Mouse (Mus musculus): ENCODE results near the gene Supt20.
A peak's percentile ranks its signal among the peaks of the same experiment; 100 is the strongest.

Supt20 gene

DNA sequence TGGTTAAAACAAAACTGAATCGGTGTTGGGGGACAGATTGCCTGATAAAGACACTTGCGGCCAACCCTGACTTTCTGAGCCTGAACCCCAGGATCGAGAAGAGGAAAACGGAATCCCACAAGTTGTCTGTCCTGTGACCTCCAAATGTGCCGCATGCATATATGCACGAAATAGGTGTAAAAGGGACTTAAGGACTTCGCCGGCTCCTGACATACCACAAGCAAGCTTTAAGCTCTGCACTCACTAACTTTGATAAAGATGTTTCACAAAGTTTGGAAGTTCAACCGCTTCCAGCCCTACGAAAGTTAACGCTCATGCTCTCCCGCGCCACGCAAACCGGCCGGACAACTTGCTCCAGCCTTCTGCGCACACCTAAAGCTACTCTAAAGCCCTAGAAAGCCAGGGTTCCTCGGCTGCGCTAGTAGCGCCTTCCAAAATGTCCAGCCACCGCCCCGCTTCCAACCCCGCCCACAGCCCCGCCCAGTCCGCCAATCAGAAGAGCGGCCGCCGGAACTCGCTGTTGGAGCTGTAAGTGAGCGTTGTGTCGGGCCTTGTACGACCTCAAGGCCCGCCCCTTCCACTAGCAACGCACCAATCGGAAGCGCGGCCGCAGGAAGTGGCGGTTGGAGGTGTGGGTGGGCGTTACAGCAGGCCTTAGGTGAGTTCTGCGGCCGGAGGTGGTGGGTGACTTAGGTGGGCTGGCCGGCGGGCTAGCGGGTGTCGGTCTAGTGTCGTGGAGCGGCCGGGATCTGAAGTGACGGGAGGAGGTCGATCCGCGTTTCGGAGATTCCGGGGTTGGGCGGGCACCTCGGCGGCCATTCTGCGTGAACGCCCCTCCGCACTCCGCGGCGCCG is at the start of gene Supt20:
TSS of gene Supt20 (plus strand) at position 606 of the 854 bp plus-strand sequence.
- DNase-seq (ENCODE audit: low read depth): peak; percentile 97

DNA sequence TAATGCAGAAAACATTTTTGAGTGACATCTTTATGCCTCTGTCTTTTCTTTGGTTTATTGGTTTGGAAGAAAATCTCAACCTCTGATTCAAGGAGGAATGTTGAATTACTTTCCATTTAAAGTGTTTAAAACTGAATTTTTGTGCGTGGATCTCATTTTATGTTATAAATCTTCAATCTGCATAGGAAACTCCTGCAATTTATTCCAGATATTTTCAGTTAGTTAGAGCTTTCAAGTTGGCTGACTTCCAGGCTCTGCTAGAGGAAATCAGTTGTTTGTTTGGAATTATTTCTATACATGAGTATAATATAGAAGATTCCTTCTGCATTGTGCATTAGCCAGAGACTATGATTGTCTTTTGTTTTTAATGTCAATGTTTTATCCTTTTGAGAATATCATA is 49.8 kb upstream of the Supt20 start:
- no peak for DNase-seq (ENCODE audit: low read depth)

GRCm38 (mm10) chr3:54647583-54647982 is 45.0 kb upstream of the Supt20 start:
- no peak for DNase-seq (ENCODE audit: low read depth)

- no peak for DNase-seq (ENCODE audit: low read depth)
Measured at GRCm38 (mm10) chr3:54651576-54651975, 41.0 kb upstream of the Supt20 start.

DNA sequence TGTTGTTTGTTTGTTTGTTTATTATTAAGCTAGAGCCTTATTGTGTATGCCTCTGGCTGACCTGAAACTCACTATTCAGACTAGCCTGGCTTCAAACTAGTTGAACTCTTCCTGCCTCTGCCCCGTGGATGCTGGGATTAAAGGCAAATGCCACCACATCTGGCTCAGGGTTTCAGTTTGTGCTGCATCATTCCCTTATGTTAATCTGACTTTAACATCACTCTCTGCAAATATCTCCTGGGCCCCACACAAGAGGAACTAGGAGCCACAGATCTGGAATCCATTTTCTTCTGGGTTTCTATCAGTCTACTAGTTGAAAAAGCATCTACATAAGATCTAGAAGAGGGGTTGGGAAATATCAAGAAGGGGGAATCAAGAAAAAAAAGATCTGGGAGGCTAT is 38.4 kb upstream of the Supt20 start:
- no peak for DNase-seq (ENCODE audit: low read depth)

DNA sequence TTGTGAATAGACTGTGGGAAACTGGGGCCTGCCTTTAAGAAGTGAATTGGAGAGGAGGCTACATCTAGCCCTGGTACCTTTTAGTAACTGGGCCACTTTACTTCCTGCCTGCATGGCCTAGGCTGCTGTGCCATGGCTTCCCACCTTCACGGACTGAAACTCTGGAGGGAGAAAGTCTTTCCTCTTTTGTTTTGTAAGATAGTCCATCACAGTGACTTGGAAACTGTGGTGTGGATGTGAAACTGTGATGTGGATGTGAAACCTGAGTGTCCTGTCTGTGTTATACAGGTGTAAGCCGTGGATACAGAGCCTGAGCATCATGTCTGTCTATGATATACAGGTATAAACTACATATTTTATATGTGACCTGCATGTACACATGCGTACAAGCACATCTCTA is 35.5 kb upstream of the Supt20 start:
- DNase-seq (ENCODE audit: low read depth): no peak

- DNase-seq (ENCODE audit: low read depth): no peak
Measured at GRCm38 (mm10) chr3:54657888-54658626, 34.5 kb upstream of the Supt20 start.

DNA sequence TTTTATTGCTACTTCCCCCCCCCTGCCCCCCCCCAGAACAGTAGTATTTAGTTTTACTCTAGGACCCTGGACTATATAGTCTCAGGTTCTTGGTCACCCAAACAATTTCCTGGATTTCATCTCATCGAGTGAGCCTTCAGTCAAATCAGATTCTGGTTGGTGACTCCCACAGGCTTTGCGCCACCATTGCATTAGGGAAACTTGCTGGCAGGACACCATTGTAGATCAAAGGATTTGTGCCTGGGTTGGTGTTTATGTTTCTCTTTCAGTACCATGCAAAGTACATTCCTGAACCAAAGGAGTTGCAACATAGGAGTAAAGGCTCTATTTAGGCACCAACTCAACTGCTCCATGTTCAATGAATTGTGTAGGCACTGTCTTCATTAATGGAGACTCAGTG is 32.9 kb upstream of the Supt20 start:
- no peak for DNase-seq (ENCODE audit: low read depth)

DNA sequence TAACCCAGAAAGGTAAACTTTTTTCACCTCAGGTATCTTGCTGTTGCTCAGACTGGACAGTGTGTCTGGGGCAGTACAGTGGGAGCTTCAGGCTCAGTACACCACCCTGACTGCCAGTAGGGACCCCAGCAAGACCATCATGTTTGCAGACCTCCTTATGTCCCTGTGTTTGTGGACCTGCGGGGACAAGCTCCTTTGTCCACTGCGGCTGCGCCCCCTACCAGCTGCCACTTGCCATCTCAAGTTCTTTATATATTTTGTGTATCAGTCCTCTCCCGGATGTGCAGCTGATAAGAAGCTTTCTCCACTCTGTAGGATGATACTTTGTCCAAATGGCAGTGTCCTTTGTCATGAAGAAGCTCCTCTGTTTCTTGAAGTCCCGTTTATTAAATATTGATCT is 30.2 kb upstream of the Supt20 start:
- no peak for DNase-seq (ENCODE audit: low read depth)

GRCm38 (mm10) chr3:54668141-54668540 is 24.5 kb upstream of the Supt20 start:
- no peak for DNase-seq (ENCODE audit: low read depth)

DNA sequence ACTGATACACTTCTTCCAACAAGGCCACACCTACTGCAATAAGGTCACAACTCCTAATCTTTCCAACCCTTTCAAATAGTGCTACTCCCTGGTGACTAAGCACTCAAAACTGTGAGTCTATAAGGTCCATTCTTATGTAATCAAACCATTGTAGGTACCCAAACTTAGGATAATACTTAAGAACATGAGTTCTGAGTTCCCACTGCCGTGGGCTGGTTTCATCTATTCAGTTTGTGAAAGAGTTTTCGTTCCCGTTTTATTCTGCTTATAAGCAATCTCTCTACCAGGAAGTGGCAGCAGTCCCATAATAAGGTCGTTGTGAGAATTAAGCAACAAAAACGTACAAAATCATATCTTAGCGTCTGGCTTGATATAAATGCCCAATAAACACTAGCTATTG is 23.9 kb upstream of the Supt20 start:
- no peak for DNase-seq (ENCODE audit: low read depth)

GRCm38 (mm10) chr3:54669559-54669958 is 23.0 kb upstream of the Supt20 start:
- DNase-seq (ENCODE audit: low read depth): peak; percentile 44

DNA sequence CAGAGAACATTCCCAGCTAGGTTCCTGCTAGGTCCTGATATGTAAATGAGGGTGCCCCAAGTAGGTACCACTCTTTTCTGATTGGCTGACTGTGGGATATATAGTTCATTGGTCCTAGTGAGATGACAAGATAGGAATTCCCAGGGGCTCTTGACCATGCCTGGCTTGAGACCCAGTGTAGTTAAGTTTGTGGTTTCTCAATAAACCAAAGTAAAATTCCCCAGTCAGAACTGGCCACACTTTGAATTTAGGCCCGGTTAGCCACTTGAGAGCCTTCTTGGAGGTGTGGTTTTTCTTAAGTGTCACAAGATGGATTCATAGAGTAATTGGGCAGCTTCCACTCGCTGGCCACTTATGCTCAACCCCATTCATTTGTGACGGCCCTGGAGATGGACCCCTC is 20.5 kb upstream of the Supt20 start:
- DNase-seq (ENCODE audit: low read depth): no peak

GRCm38 (mm10) chr3:54672557-54673529 is 19.8 kb upstream of the Supt20 start:
- DNase-seq (ENCODE audit: low read depth): peak; percentile 50

DNA sequence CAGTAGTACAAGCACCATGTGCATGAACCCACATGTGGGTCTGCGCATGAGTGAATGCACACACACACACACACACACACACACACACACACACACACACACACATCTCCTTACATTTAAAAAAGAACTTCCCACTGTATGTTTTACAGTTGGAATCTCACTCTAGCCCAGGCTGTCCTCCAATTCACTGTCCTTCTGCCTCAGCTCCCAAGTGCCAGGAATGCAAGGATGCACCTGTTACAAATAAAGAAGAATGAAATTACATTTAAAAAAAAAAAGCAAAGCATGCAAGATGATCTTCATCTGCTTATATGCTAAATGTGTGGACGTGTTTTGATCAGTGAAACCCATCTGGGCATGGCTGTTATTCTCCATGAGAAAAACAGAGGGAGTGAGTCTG is 15.8 kb upstream of the Supt20 start:
- no peak for DNase-seq (ENCODE audit: low read depth)

- peak; percentile 40 for DNase-seq (ENCODE audit: low read depth)
Measured at GRCm38 (mm10) chr3:54681310-54682204, 11.1 kb upstream of the Supt20 start.

GRCm38 (mm10) chr3:54685202-54685601 is 7.4 kb upstream of the Supt20 start:
- no peak for DNase-seq (ENCODE audit: low read depth)

- no peak for DNase-seq (ENCODE audit: low read depth)
Measured at GRCm38 (mm10) chr3:54687245-54687644, 5.4 kb upstream of the Supt20 start.

DNA sequence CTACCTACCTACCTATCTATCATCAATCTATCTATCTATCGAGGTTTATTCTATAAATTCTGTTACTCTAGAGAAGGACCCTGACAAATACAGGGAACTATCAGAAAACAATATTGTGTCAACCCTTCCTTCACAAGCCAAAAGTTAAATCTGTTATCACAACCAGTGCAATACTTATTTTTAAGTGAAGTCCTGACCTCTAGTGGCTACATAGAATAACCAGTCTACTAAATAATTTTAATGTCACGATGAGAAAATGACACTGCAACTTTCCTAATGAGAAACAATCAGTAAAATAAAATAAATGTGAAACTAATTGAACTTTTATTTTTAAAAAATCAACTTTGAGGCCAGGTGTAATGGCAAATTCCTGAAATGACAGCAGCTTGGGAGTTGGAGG is 3.5 kb upstream of the Supt20 start:
- peak; percentile 71 for DNase-seq (ENCODE audit: low read depth)

- DNase-seq (ENCODE audit: low read depth): peak; percentile 79
Measured at GRCm38 (mm10) chr3:54693056-54693415, 429 bp downstream of the Supt20 start.

- DNase-seq (ENCODE audit: low read depth): no peak
Measured at GRCm38 (mm10) chr3:54699759-54700301, 7.2 kb downstream of the Supt20 start.
